Mouse (Mus musculus) erythroblast, embryonic 14.5 days (primary cell): ENCODE data around the gene Tmem132d.

Source experiments
- GATA1 ChIP-seq: IDR thresholded peaks from 2 replicates; pipeline ENCODE4 v1.6.1; 2012; ENCODE audit warnings: low read length, inconsistent platforms, mixed read lengths
- TAL1 ChIP-seq: IDR thresholded peaks from 3 replicates; pipeline ENCODE4 v1.6.1; 2012; ENCODE audit warnings: low read length, inconsistent platforms, mixed read lengths

DNA sequence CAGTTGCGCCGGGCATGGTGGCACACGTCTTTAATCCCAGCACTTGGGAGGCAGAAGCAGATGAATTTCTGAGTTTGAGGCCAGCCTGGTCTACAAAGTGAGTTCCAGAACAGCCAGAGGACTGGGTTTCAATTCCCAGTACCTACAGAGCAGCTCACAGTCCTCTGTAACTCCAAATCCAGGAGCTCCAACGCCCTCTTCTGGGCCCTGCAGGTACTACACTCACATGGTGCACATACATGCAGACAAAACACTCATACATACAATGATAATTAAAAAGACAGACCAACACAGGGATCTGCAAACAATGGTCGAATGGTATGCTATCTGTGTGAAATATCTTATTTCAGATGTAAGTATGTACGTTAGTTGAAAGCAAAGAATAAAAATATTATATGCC, 47.9 kb upstream of the Tmem132d start:
- TF ChIP-seq GATA1 (no peak), TAL1 (no peak)
